Comparison of ENCODE assay signal across 9 mouse cellular contexts in the genomic region with DNA sequence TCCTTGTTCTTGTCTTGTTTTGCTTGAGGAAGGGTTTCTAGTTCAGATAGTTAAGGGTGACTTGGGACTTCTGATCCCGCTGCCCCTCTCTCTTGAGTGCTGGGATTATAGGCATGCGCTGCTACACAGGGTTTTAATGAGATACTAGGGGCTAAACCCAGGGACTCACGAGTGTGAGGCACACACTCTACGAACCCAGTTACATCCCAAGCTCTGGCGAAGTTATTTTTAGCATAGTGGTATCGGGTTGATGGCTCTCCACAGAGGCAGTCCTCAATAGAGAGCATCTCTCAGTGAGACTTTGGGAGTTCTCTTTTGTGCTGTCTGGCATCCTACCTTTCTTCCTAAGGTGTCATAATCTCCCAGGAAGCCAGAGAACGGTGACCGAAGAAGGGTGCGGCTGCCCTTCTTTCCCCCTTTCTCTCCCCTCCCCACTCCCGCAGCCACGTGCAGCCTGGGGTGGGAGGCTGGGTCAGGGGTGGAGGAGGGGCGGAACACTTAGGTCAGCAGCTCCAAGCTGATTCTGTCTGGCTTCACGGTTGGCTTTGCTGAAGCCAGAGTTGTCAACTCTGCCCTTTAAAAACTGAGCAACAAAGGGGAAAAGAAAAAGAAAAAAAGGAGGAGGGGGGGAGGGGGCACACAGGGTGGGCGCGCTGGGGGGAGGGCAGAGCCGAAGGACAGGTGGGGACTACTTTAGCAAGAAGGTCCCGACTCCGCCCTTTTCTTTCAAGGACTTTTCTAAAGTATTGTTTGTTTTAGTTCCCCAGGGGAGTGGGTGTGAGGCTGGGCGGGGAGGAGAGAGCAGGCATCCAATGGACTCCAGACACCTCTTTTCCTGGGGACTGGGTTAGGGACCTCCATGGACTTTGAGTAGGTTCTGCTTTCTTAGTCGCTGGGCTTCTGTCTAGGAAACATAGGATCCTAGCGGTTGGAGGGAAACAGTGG.
A peak's percentile ranks its signal among the peaks of the same experiment; 100 is the strongest.
DNase-seq lines count a peak whose midpoint lies in the region; ATAC-seq lines count a peak whose summit lies in the region.
"Had no signal": no experiment of that assay in that cellular context is flagged by ENCODE, and none has a peak within 500 bp of the region (broad histone marks: within the 10 kb centered on the region; RNA-seq: fewer than 3 reads in every experiment).

No protein-coding gene starts in this region.

- no peak for DNase-seq in heart, postnatal 25 days (ENCODE audit: low spot score)
- DNase-seq in forelimb bud, embryonic 11.5 days (ENCODE audit: low read depth, low spot score): peak; percentile 45
- no peak for DNase-seq in frontal cortex, postnatal 10 days (ENCODE audit: low spot score in 2 of 2)
- DNase-seq in layer of hippocampus, postnatal 14 days (ENCODE audit: low spot score in 2 of 2): no peak

- peak overlapping the region; percentile 90 for H3K27ac ChIP-seq in heart, embryonic 12.5 days (ENCODE audit: poor library complexity, severe bottlenecking)
- H3K27ac ChIP-seq in limb, embryonic 15.5 days: no peak overlapping the region; the same call in 1 of the 2 replicates
- no peak overlapping the region for H3K27ac ChIP-seq in neural tube, embryonic 15.5 days (replicated peaks)

- H3K4me2 ChIP-seq in heart, embryonic 12.5 days: peak overlapping the region; percentile 59
- peak overlapping the region; percentile 40 for H3K4me2 ChIP-seq in limb, embryonic 15.5 days
- peak overlapping the region; percentile 48 for H3K4me2 ChIP-seq in neural tube, embryonic 15.5 days

- no peaks in the 10 kb centered on the region for H3K9me3 ChIP-seq in heart, embryonic 12.5 days (replicated peaks)
- H3K9me3 ChIP-seq in limb, embryonic 15.5 days: no peaks in the 10 kb centered on the region
- H3K9me3 ChIP-seq in neural tube, embryonic 15.5 days (replicated peaks): no peaks in the 10 kb centered on the region

- 0 out of 2 replicates have a peak, but pooled peaks have one; percentile 43 for ATAC-seq in heart, embryonic 12.5 days (ENCODE audit: insufficient number of reproducible peaks, low FRiP score)
- ATAC-seq in limb, embryonic 15.5 days (ENCODE audit: insufficient number of reproducible peaks, low FRiP score, low TSS enrichment, low read depth): 0 out of 2 replicates have a peak, but pooled peaks have one; percentile 46
- no peak for ATAC-seq in neural tube, embryonic 15.5 days (ENCODE audit: low FRiP score)
- no peak for ATAC-seq in activated CD4-positive, CD25-positive, alpha-beta regulatory T cell, adult 4 months

- no peaks in the 10 kb centered on the region for H3K36me3 ChIP-seq in heart, embryonic 12.5 days
- H3K36me3 ChIP-seq in limb, embryonic 15.5 days: no peaks in the 10 kb centered on the region
- no peaks in the 10 kb centered on the region for H3K36me3 ChIP-seq in neural tube, embryonic 15.5 days

- 7% methylated on average over 21 of the region's 21 CpGs for WGBS in heart, embryonic 12.5 days
- WGBS in limb, embryonic 15.5 days: 11% methylated on average over 21 of the region's 21 CpGs
- WGBS in neural tube, embryonic 15.5 days: 9% methylated on average over 21 of the region's 21 CpGs

- peak overlapping the region; percentile 9; the same call in 1 of the 2 replicates for H3K4me3 ChIP-seq in heart, embryonic 12.5 days
- peak overlapping the region; percentile 7 for H3K4me3 ChIP-seq in limb, embryonic 15.5 days
- H3K4me3 ChIP-seq in neural tube, embryonic 15.5 days (replicated peaks): no peak overlapping the region
- H3K4me3 ChIP-seq: erythroblast, embryonic 14.5 days had no signal

- no peaks in the 10 kb centered on the region for H3K27me3 ChIP-seq in heart, embryonic 12.5 days (replicated peaks)
- no peaks in the 10 kb centered on the region for H3K27me3 ChIP-seq in limb, embryonic 15.5 days
- H3K27me3 ChIP-seq in neural tube, embryonic 15.5 days (replicated peaks): no peaks in the 10 kb centered on the region

- peaks cover 56% of the 10 kb centered on the region for H3K4me1 ChIP-seq in heart, embryonic 12.5 days (replicated peaks)
- peaks cover 16% of the 10 kb centered on the region for H3K4me1 ChIP-seq in limb, embryonic 15.5 days
- H3K4me1 ChIP-seq in neural tube, embryonic 15.5 days: peaks cover 15% of the 10 kb centered on the region

- intact Hi-C loops in heart, postnatal 25 days (cut with DNase I): no loop called here

- H3K9ac ChIP-seq in heart, embryonic 12.5 days: peak overlapping the region; percentile 32
- H3K9ac ChIP-seq in limb, embryonic 15.5 days: no peak overlapping the region
- H3K9ac ChIP-seq in neural tube, embryonic 15.5 days (replicated peaks): no peak overlapping the region

Comparison
In these comparisons a context has a peak if more than half of its experiments do, and no peak if none do; other contexts are left out.
1. ATAC-seq: peak in heart, embryonic 12.5 days (single experiment) and limb, embryonic 15.5 days (single experiment); none in neural tube, embryonic 15.5 days (single experiment) and activated CD4-positive, CD25-positive, alpha-beta regulatory T cell, adult 4 months (single experiment).
2. Peak in every context shown above with its lines, with median percentiles within 50 percentile points of each other: H3K4me2 ChIP-seq.